Comparison of ENCODE assay signal across 13 mouse cellular contexts in genomic region chr2:29665421-29665820, GRCm38 (mm10). TPM values are rescaled to one million over a fixed set of nuclear protein-coding genes. Genes with fewer than 3 reads are reported as not detected.
DNase-seq lines count a peak whose midpoint lies in the region; ATAC-seq and TF ChIP-seq lines count a peak whose summit lies in the region.
"Had no signal": no experiment of that assay in that cellular context is flagged by ENCODE, and none has a peak within 500 bp of the region (broad histone marks: within the 10 kb centered on the region; RNA-seq: fewer than 3 reads in every experiment).

No protein-coding gene starts in this region.

- WGBS in heart, embryonic 10.5 days, result 84% methylated on average over 5 of the region's 5 CpGs
- WGBS in lung, postnatal 0 days, result 94% methylated on average over 5 of the region's 5 CpGs

- no peaks in the 10 kb centered on the region for H3K27me3 ChIP-seq in heart, embryonic 10.5 days (ENCODE audit: insufficient read depth, poor library complexity, severe bottlenecking)
- no peaks in the 10 kb centered on the region for H3K27me3 ChIP-seq in lung, postnatal 0 days (replicated peaks; ENCODE audit: insufficient read depth, low read length)
- H3K27me3 ChIP-seq: embryonic facial prominence, embryonic 15.5 days had no signal

- H3K27ac ChIP-seq in heart, embryonic 10.5 days, result peak overlapping the region; percentile 25; the same call in 1 of the 2 replicates
- H3K27ac ChIP-seq in lung, postnatal 0 days (ENCODE audit: low read length), result no peak overlapping the region
- H3K27ac ChIP-seq: limb, embryonic 10.5 days had no signal

- H3K4me1 ChIP-seq in heart, embryonic 10.5 days, result peaks cover 82% of the 10 kb centered on the region
- peaks cover 20% of the 10 kb centered on the region for H3K4me1 ChIP-seq in lung, postnatal 0 days (ENCODE audit: insufficient read depth, low read depth, low read length)

- H3K4me3 ChIP-seq in heart, embryonic 10.5 days, result no peak overlapping the region
- H3K4me3 ChIP-seq in lung, postnatal 0 days (ENCODE audit: low read depth, low read length), result no peak overlapping the region
- H3K4me3 ChIP-seq: embryonic facial prominence, embryonic 15.5 days; limb, embryonic 10.5 days had no signal

- no peak for TF ChIP-seq EP300 in lung, postnatal 0 days (IDR thresholded peaks at IDR 0.05)

- peak; percentile 61 for TF ChIP-seq CTCF in lung, postnatal 0 days (IDR thresholded peaks at IDR 0.05)

- H3K4me2 ChIP-seq in lung, postnatal 0 days (replicated peaks; ENCODE audit: low read depth, low read length), result no peak overlapping the region
- H3K4me2 ChIP-seq: embryonic facial prominence, embryonic 15.5 days had no signal

- no peaks in the 10 kb centered on the region for H3K9me3 ChIP-seq in heart, embryonic 10.5 days
- H3K9me3 ChIP-seq in lung, postnatal 0 days (ENCODE audit: low read length), result no peaks in the 10 kb centered on the region
- H3K9me3 ChIP-seq: embryonic facial prominence, embryonic 15.5 days; limb, embryonic 10.5 days had no signal

- no peak for DNase-seq in heart, embryonic 10.5 days (ENCODE audit: low spot score)
- DNase-seq in heart, adult 8-10 months (ENCODE audit: low spot score), result no peak
- DNase-seq in lung, postnatal 0 days (ENCODE audit: low spot score), result no peak
- DNase-seq in lung, postnatal 25 days (ENCODE audit: low spot score), result no peak
- peak; percentile 51 for DNase-seq in T-cell, adult 2 months (ENCODE audit: low spot score)
- peak; percentile 42 to 73 for DNase-seq in thymus, postnatal 10 days (ENCODE audit: low spot score in 2 of 2)
- DNase-seq in urinary bladder, postnatal 25 days (ENCODE audit: low spot score), result no peak
- DNase-seq: heart, postnatal 14 days; lung, postnatal 14 days had no signal

- ATAC-seq in lung, postnatal 0 days, result no peak
- no peak for ATAC-seq in megakaryocyte, adult 5-6 weeks (ENCODE audit: poor library complexity, severe bottlenecking)
- ATAC-seq: forebrain, embryonic 14.5 days had no signal

- H3K9ac ChIP-seq in lung, postnatal 0 days (replicated peaks; ENCODE audit: low read depth), result no peak overlapping the region
- H3K9ac ChIP-seq: embryonic facial prominence, embryonic 15.5 days had no signal

- H3K36me3 ChIP-seq in heart, embryonic 10.5 days, result peaks cover 4% of the 10 kb centered on the region; the same call in 1 of the 2 replicates
- H3K36me3 ChIP-seq in lung, postnatal 0 days (ENCODE audit: insufficient read depth, low read length), result no peaks in the 10 kb centered on the region
- H3K36me3 ChIP-seq: embryonic facial prominence, embryonic 15.5 days had no signal

RNA-seq across cellular contexts. Expression of gene Rapgef1, which starts 45.9 kb away (rescaled TPM):
- polyA plus RNA-seq in heart, embryonic 10.5 days (2016; fragmentation: Nextera tagmentation; extraction: Ambion mirVana), result 11.2 and 13.4 TPM in 2 replicates
- total RNA-seq in heart, adult 8-10 months (2022), result 100 to 1,000 TPM in 3 of 4 experiments, 10 to 100 TPM in 1; 98.1 to 113 (median 107) TPM
- polyA plus RNA-seq in lung, postnatal 0 days (2015; fragmentation: Nextera tagmentation; extraction: Ambion mirVana), result 10.6 and 11.4 TPM in 2 replicates
- total RNA-seq in megakaryocyte, adult 5-6 weeks (2015), result 20.1 and 20.2 TPM in 2 replicates
- 22.7 and 22.8 TPM in 2 replicates for total RNA-seq in megakaryocyte, adult 5-6 weeks (2017)

Comparison
In these comparisons a context has a peak if more than half of its experiments do, and no peak if none do; other contexts are left out.
1. DNase-seq: peak in T-cell, adult 2 months (single experiment) and thymus, postnatal 10 days (2 of 2); none in heart, embryonic 10.5 days (single experiment), heart, adult 8-10 months (single experiment), lung, postnatal 0 days (single experiment), lung, postnatal 25 days (single experiment) and urinary bladder, postnatal 25 days (single experiment).
2. RNA of gene Rapgef1, which starts 45.9 kb away (total RNA-seq): 98.1 to 113 TPM in heart, adult 8-10 months; 20.1 to 22.8 TPM in megakaryocyte, adult 5-6 weeks; every median in the first group is over 4 times any median in the second.